Comparison of ENCODE assay signal across 23 mouse cellular contexts in genomic region chr14:55152174-55152573, GRCm38 (mm10). TPM values are rescaled to one million over a fixed set of nuclear protein-coding genes. Genes with fewer than 3 reads are reported as not detected.
DNase-seq lines count a peak whose midpoint lies in the region; ATAC-seq and TF ChIP-seq lines count a peak whose summit lies in the region.
"Had no signal": no experiment of that assay in that cellular context is flagged by ENCODE, and none has a peak within 500 bp of the region (broad histone marks: within the 10 kb centered on the region; RNA-seq: fewer than 3 reads in every experiment).

No protein-coding gene starts in this region.

- no peak for TF ChIP-seq CTCF in MEL (IDR thresholded peaks at IDR 0.05 in 2 of 3, conservative IDR thresholded peaks at IDR 0.05 in 1 of 3; ENCODE audit: control insufficient read depth in 1 of 3, insufficient read depth in 1 of 3, low read depth in 2 of 3, low read length in 3 of 3, poor library complexity in 1 of 3, severe bottlenecking in 1 of 3)
- TF ChIP-seq CTCF in heart, adult 2 months (IDR thresholded peaks at IDR 0.05), result no peak

- ATAC-seq in granulocyte monocyte progenitor cell, adult 5-6 weeks (replicated peaks; ENCODE audit: poor library complexity, severe bottlenecking), result peak; percentile 53
- no peak for ATAC-seq in neural tube, embryonic 15.5 days (ENCODE audit: low FRiP score)
- ATAC-seq: activated CD4-positive, CD25-positive, alpha-beta regulatory T cell, adult 4 months; CD4-positive, CD25-positive, alpha-beta regulatory T cell, adult 4 months; forebrain, embryonic 13.5 days; forebrain, embryonic 16.5 days; Patski had no signal

- intact Hi-C loops in heart, adult 2 months (cut with DNase I), result loop anchor here (10.0 kb wide), 1 partner anchor 383 kb away; no protein-coding TSS in a partner anchor

- TF ChIP-seq POLR2A in MEL (IDR thresholded peaks at IDR 0.05; ENCODE audit: control insufficient read depth in 1 of 2, insufficient read depth in 1 of 2, low read depth in 1 of 2, low read length in 2 of 2, poor library complexity in 1 of 2), result no peak
- no peak for TF ChIP-seq POLR2A in heart, adult 2 months (IDR thresholded peaks at IDR 0.05; ENCODE audit: insufficient read depth, low read depth, low read length)

- peak; percentile 14 for DNase-seq in MEL (ENCODE audit: low read depth, low spot score)
- DNase-seq in ovary, postnatal 36 days (ENCODE audit: low spot score), result no peak
- DNase-seq in heart, adult 2 months, result no peak
- DNase-seq: adrenal gland, adult 8-10 months; adrenal gland, postnatal 14 days; adrenal gland, postnatal 36 days; B cell, adult 2 months; cerebellum, adult 11-12 months; cerebellum, adult 2 months; cerebellum, adult 9-10 months; cerebellum, postnatal 10 days; cerebellum, postnatal 25 days had no signal

- 91% methylated on average over 4 of the region's 4 CpGs for WGBS in neural tube, embryonic 15.5 days
- WGBS in heart, adult 2 months, result 78% methylated on average over 4 of the region's 4 CpGs

- H3K4me2 ChIP-seq in neural tube, embryonic 15.5 days, result no peak overlapping the region
- H3K4me2 ChIP-seq: embryonic facial prominence, embryonic 12.5 days; forebrain, embryonic 13.5 days had no signal

- no peaks in the 10 kb centered on the region for H3K9me3 ChIP-seq in MEL (replicated peaks; ENCODE audit: insufficient read depth, low read length)
- no peaks in the 10 kb centered on the region for H3K9me3 ChIP-seq in neural tube, embryonic 15.5 days (replicated peaks)
- H3K9me3 ChIP-seq: embryonic facial prominence, embryonic 10.5 days; embryonic facial prominence, embryonic 12.5 days; forebrain, embryonic 13.5 days; G1E had no signal

- H3K27me3 ChIP-seq in MEL (ENCODE audit: control insufficient read depth in 1 of 2, insufficient read depth in 2 of 2, low read length in 2 of 2), result peaks cover 0 to 4% of the 10 kb centered on the region in 2 experiments; a peak in 2 of 4 replicates
- H3K27me3 ChIP-seq in neural tube, embryonic 15.5 days (replicated peaks), result no peaks in the 10 kb centered on the region
- no peaks in the 10 kb centered on the region for H3K27me3 ChIP-seq in heart, adult 2 months (ENCODE audit: control insufficient read depth, insufficient read depth, low read length)
- H3K27me3 ChIP-seq: CH12.LX; embryonic facial prominence, embryonic 12.5 days; forebrain, embryonic 13.5 days had no signal

- no peaks in the 10 kb centered on the region for H3K79me2 ChIP-seq in MEL (ENCODE audit: control insufficient read depth, insufficient read depth, low read length, poor library complexity)
- H3K79me2 ChIP-seq in heart, adult 2 months (replicated peaks; ENCODE audit: control insufficient read depth, insufficient read depth, low read length), result no peaks in the 10 kb centered on the region

- H3K4me1 ChIP-seq in MEL (ENCODE audit: control insufficient read depth in 1 of 2, insufficient read depth in 2 of 2, low read length in 2 of 2), result no peaks in the 10 kb centered on the region; a peak in 1 of 4 replicates
- H3K4me1 ChIP-seq in neural tube, embryonic 15.5 days, result peaks cover 16% of the 10 kb centered on the region
- no peaks in the 10 kb centered on the region for H3K4me1 ChIP-seq in heart, adult 2 months (ENCODE audit: control insufficient read depth, insufficient read depth, low read length)
- H3K4me1 ChIP-seq: embryonic facial prominence, embryonic 12.5 days had no signal

- H3K27ac ChIP-seq in MEL (ENCODE audit: control insufficient read depth, low read depth, low read length), result no peak overlapping the region
- H3K27ac ChIP-seq in neural tube, embryonic 15.5 days (replicated peaks), result no peak overlapping the region
- H3K27ac ChIP-seq in heart, adult 2 months, result no peak overlapping the region
- H3K27ac ChIP-seq: embryonic facial prominence, embryonic 10.5 days; embryonic facial prominence, embryonic 12.5 days; forebrain, embryonic 13.5 days had no signal

- no peak for TF ChIP-seq RAD21 in MEL (IDR thresholded peaks at IDR 0.05; ENCODE audit: low read depth, low read length)

- TF ChIP-seq EP300 in MEL (IDR thresholded peaks at IDR 0.05; ENCODE audit: low read depth in 1 of 2, low read length in 2 of 2), result no peak
- TF ChIP-seq EP300 in heart, adult 2 months (IDR thresholded peaks at IDR 0.05; ENCODE audit: insufficient read depth, low read depth, low read length), result no peak

- H3K36me3 ChIP-seq in MEL (ENCODE audit: control insufficient read depth in 1 of 2, insufficient read depth in 2 of 2, low read length in 2 of 2), result no peaks in the 10 kb centered on the region
- no peaks in the 10 kb centered on the region for H3K36me3 ChIP-seq in neural tube, embryonic 15.5 days
- H3K36me3 ChIP-seq in heart, adult 2 months (ENCODE audit: control insufficient read depth, insufficient read depth, low read length), result no peaks in the 10 kb centered on the region
- H3K36me3 ChIP-seq: embryonic facial prominence, embryonic 10.5 days; embryonic facial prominence, embryonic 12.5 days; G1E had no signal

- H3K9ac ChIP-seq in MEL (ENCODE audit: control insufficient read depth, low read depth, low read length, poor library complexity, severe bottlenecking), result no peak overlapping the region
- no peak overlapping the region for H3K9ac ChIP-seq in neural tube, embryonic 15.5 days (replicated peaks)
- no peak overlapping the region for H3K9ac ChIP-seq in heart, adult 2 months (ENCODE audit: low read depth, low read length)
- H3K9ac ChIP-seq: embryonic facial prominence, embryonic 12.5 days; forebrain, embryonic 13.5 days had no signal

- no peak overlapping the region for H3K4me3 ChIP-seq in MEL (ENCODE audit: control insufficient read depth in 1 of 2, insufficient read depth in 1 of 2, low read depth in 2 of 2, low read length in 2 of 2)
- no peak overlapping the region for H3K4me3 ChIP-seq in neural tube, embryonic 15.5 days (replicated peaks)
- H3K4me3 ChIP-seq in heart, adult 2 months, result no peak overlapping the region
- H3K4me3 ChIP-seq: embryonic facial prominence, embryonic 10.5 days; embryonic facial prominence, embryonic 12.5 days; forebrain, embryonic 13.5 days had no signal

TF ChIP-seq in MEL, 35 proteins besides CTCF, POLR2A, EP300 and RAD21:
- TF ChIP-seq MEF2A (IDR thresholded peaks at IDR 0.05; ENCODE audit: extremely low read depth, insufficient replicate concordance, low read depth, low read length, poor library complexity, severe bottlenecking) (no peak), MAFK (IDR thresholded peaks at IDR 0.05; ENCODE audit: borderline replicate concordance, low read depth, low read length) (no peak), NELFE (IDR thresholded peaks at IDR 0.05; ENCODE audit: low read depth, low read length) (no peak), TBP (IDR thresholded peaks at IDR 0.05; ENCODE audit: low read depth, low read length) (no peak), ZMIZ1 (IDR thresholded peaks at IDR 0.05; ENCODE audit: low read depth, low read length) (no peak), MAZ (IDR thresholded peaks at IDR 0.05; ENCODE audit: low read depth, low read length) (no peak), HCFC1 (IDR thresholded peaks at IDR 0.05; ENCODE audit: low read depth, low read length) (no peak), ELF1 (IDR thresholded peaks at IDR 0.05; ENCODE audit: low read depth, low read length) (no peak), MYB (IDR thresholded peaks at IDR 0.05; ENCODE audit: low read depth, low read length) (no peak), POLR2AphosphoS5 (IDR thresholded peaks at IDR 0.05; ENCODE audit: borderline replicate concordance, low read depth, low read length) (no peak), USF1 (IDR thresholded peaks at IDR 0.05; ENCODE audit: low read depth, low read length) (no peak), USF2 (IDR thresholded peaks at IDR 0.05; ENCODE audit: borderline replicate concordance in 1 of 2, insufficient read depth in 1 of 2, low read depth in 1 of 2, low read length in 2 of 2) (no peak), JUND (IDR thresholded peaks at IDR 0.05; ENCODE audit: low read depth, low read length) (no peak)

RNA-seq across cellular contexts. Expression of gene Jph4, which starts 35.4 kb away (rescaled TPM):
- total RNA-seq in MEL (2012; rRNA removed), result not detected in 2 replicates
- not detected for polyA plus RNA-seq in MEL (2012; ENCODE audit: insufficient read depth in 1 of 2, insufficient read length in 2 of 2, low read depth in 1 of 2, low replicate concordance in 2 of 2, missing spikeins in 1 of 2)
- not detected in 2 replicates for total RNA-seq in granulocyte monocyte progenitor cell, adult 5-6 weeks (2014; fragmentation: Nextera tagmentation)
- not detected in 2 replicates for total RNA-seq in granulocyte monocyte progenitor cell, adult 5-6 weeks (2017)
- polyA plus RNA-seq in neural tube, embryonic 15.5 days (2015; fragmentation: Nextera tagmentation; extraction: Ambion mirVana), result 30.6 and 37.0 TPM in 2 replicates
- under 1 TPM in 1 of 2 experiments, not detected in 1; 0.23 TPM for total RNA-seq in heart, adult 2 months (2021)
- 0.25 and 0.32 TPM in 2 replicates for polyA plus RNA-seq in heart, adult 2 months (2012; rRNA removed)
- total RNA-seq: CH12.LX had no signal
- polyA plus RNA-seq: activated CD4-positive, CD25-positive, alpha-beta regulatory T cell, adult 4 months; CD4-positive, CD25-positive, alpha-beta regulatory T cell, adult 4 months; G1E had no signal

RNA-seq across cellular contexts. Expression of gene Ap1g2, which starts 45.8 kb away (rescaled TPM):
- 12.5 and 12.6 TPM in 2 replicates for total RNA-seq in MEL (2012; rRNA removed)
- 10 to 100 TPM in 1 of 2 experiments, not detected in 1; 47.9 TPM for polyA plus RNA-seq in MEL (2012; ENCODE audit: insufficient read depth in 1 of 2, insufficient read length in 2 of 2, low read depth in 1 of 2, low replicate concordance in 2 of 2, missing spikeins in 1 of 2)
- 56.6 and 87.9 TPM in 2 replicates for total RNA-seq in granulocyte monocyte progenitor cell, adult 5-6 weeks (2014; fragmentation: Nextera tagmentation)
- total RNA-seq in granulocyte monocyte progenitor cell, adult 5-6 weeks (2017), result 12.4 and 15.1 TPM in 2 replicates
- polyA plus RNA-seq in neural tube, embryonic 15.5 days (2015; fragmentation: Nextera tagmentation; extraction: Ambion mirVana), result 6.2 and 12.4 TPM in 2 replicates
- total RNA-seq in heart, adult 2 months (2021), result 1 to 10 TPM; 5.3 to 5.6 TPM
- 8.2 and 10.2 TPM in 2 replicates for polyA plus RNA-seq in heart, adult 2 months (2012; rRNA removed)

RNA-seq across cellular contexts. Expression of gene Thtpa, which starts 57.6 kb away (rescaled TPM):
- 8.7 and 9.0 TPM in 2 replicates for total RNA-seq in MEL (2012; rRNA removed)
- polyA plus RNA-seq in MEL (2012; ENCODE audit: insufficient read depth in 1 of 2, insufficient read length in 2 of 2, low read depth in 1 of 2, low replicate concordance in 2 of 2, missing spikeins in 1 of 2), result 10 to 100 TPM in 1 of 2 experiments, not detected in 1; 13.2 TPM
- 11.9 and 16.2 TPM in 2 replicates for total RNA-seq in granulocyte monocyte progenitor cell, adult 5-6 weeks (2014; fragmentation: Nextera tagmentation)
- 10.0 and 13.0 TPM in 2 replicates for total RNA-seq in granulocyte monocyte progenitor cell, adult 5-6 weeks (2017)
- polyA plus RNA-seq in neural tube, embryonic 15.5 days (2015; fragmentation: Nextera tagmentation; extraction: Ambion mirVana), result 27.9 and 31.6 TPM in 2 replicates
- total RNA-seq in heart, adult 2 months (2021), result 10 to 100 TPM; 10.7 to 13.4 TPM
- polyA plus RNA-seq in heart, adult 2 months (2012; rRNA removed), result 8.2 and 9.7 TPM in 2 replicates
